Mouse (Mus musculus) midbrain, embryonic 11.5 days (tissue): ENCODE results near the gene Kank2. TPM values are rescaled to one million over a fixed set of nuclear protein-coding genes. Genes with fewer than 3 reads are reported as not detected.
"Not testable (repeated sequence)": the region's sequence is repeated elsewhere in the genome, so short reads cannot be mapped to it uniquely, and the experiment has no call there.

Experiments
- ATAC-seq: fragments of 200-750 bp; cut with Nextera tagmentation; 2 replicates; pipeline ENCODE4 v1.8.0; 2017; ENCODE audit warnings: moderate TSS enrichment, moderate library complexity; ENCODE audit not compliant: low FRiP score
- DNase-seq: peaks from one replicate; pipeline ENCODE4 v3.0.0; 2015; ENCODE audit warnings: low spot score; ENCODE audit errors: missing footprints
- H3K27ac ChIP-seq: fragments of 300-500 bp; sonication (generic); 2 replicates; pipeline ENCODE4 v1.5.1; 2014; ENCODE audit warnings: low read depth, low read length
- H3K27me3 ChIP-seq: fragments of 300-500 bp; sonication (generic); 2 replicates; pipeline ENCODE4 v1.6.1; 2014; ENCODE audit warnings: mild to moderate bottlenecking, low read length, moderate library complexity, mixed read lengths; ENCODE audit not compliant: control insufficient read depth, insufficient read depth
- H3K36me3 ChIP-seq: fragments of 300-500 bp; sonication (generic); 2 replicates; pipeline ENCODE4 v1.6.1; 2014; ENCODE audit warnings: mild to moderate bottlenecking, low read length, moderate library complexity, mixed read lengths; ENCODE audit not compliant: control insufficient read depth, insufficient read depth
- H3K4me1 ChIP-seq: fragments of 300-500 bp; sonication (generic); 2 replicates; pipeline ENCODE4 v1.6.1; 2014; ENCODE audit warnings: low read length; ENCODE audit not compliant: control insufficient read depth, insufficient read depth
- H3K4me2 ChIP-seq: fragments of 300-500 bp; sonication (generic); 2 replicates; pipeline ENCODE4 v1.6.1; 2014; ENCODE audit warnings: mild to moderate bottlenecking, moderate library complexity
- H3K4me3 ChIP-seq: fragments of 300-500 bp; sonication (generic); 2 replicates; pipeline ENCODE4 v1.5.1; 2014; ENCODE audit warnings: low read depth, low read length
- H3K9ac ChIP-seq: fragments of 300-500 bp; sonication (generic); 2 replicates; pipeline ENCODE4 v1.6.1; 2014; ENCODE audit warnings: low read length
- H3K9me3 ChIP-seq: fragments of 300-500 bp; sonication (generic); 2 replicates; pipeline ENCODE4 v1.6.1; 2016; ENCODE audit warnings: low read length; ENCODE audit not compliant: control insufficient read depth
- WGBS: fragments of 180-500 bp; shearing (Covaris S2); extraction: QIAGEN DNeasy Blood & Tissue Kit; methylation state at CpG from one replicate; pipeline ENCODE4 v1.1.7; 2014; 5-methylcytosine and 5-hydroxymethylcytosine counted together
- polyA plus RNA-seq: library from polyadenylated mRNA; unstranded; fragments of >200 nt; fragmentation: Nextera tagmentation; extraction: Ambion mirVana; gene quantifications from 2 replicates; pipeline ENCODE4 v1.2.1, GENCODE M21; 2014

The Kank2 gene
- polyA plus RNA-seq, 1 experiment from 2014 or later: 3.9 TPM

DNA sequence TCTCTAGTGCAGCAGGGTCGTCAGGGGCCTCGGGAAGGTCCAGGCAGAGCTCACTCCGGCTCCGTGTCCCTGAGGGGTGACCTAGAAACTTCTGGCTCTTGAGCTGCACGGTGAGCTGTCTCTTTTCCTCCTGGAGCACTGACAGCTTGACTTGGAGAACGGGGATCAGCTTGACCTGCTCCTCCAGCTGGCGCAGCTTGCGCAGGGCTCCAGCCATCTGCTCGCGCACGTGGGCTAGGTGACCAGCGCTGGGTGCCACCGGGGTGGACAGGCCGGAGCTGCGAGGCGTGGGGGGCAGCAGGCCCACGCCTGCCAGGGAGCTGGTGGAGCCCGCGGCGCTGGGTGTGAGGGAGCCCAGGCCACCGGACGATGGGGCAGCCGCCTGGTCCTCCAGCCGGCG lies 3.6 kb downstream of the Kank2 start:
- Histone ChIP-seq H3K36me3 (no peaks in the 10 kb centered on the region; the same call in 1 of the 2 replicates), H3K27me3 (no peaks in the 10 kb centered on the region), H3K4me1 (peaks cover 7% of the 10 kb centered on the region; the same call in 1 of the 2 replicates), H3K27ac (no peak overlapping the region), H3K4me2 (no peak overlapping the region), H3K9me3 (no peaks in the 10 kb centered on the region), H3K9ac (no peak overlapping the region), H3K4me3 (no peak overlapping the region)
- DNase-seq (no peak), ATAC-seq (no peak)
- 95% methylated on average over 25 of the region's 25 CpGs for WGBS

DNA sequence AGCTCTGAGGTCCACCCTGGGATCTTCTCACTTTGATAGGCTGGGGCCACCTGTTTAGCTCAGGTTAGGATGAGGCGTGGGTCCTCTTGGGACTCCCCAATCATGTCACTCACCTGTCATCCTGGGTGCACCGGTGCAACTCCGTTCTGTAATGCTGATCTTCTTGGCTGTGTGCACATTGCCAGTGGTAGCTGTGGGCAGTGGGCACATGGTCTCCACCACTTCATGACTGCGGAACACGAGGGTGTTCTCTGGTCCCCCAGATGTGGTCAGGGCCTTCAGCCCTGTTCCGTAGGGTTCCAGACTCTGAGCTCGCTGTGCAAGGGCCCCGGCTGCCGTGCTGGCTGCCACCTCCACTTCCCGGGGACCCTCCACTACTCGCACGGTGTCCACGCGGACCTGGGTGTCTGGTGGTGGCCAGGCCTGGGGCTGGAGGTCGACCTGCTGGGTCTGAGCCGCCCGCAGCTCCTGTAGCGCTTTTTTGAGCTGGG lies 4.2 kb downstream of the Kank2 start:
- ATAC-seq (no peak), DNase-seq (peak; percentile 64)
- no peak overlapping the region for H3K9ac ChIP-seq
- H3K4me3 ChIP-seq: no peak overlapping the region
- no peaks in the 10 kb centered on the region for H3K27me3 ChIP-seq
- no peaks in the 10 kb centered on the region for H3K9me3 ChIP-seq
- H3K36me3 ChIP-seq: no peaks in the 10 kb centered on the region; the same call in 1 of the 2 replicates
- WGBS: 94% methylated on average over 18 of the region's 18 CpGs
- peaks cover 7% of the 10 kb centered on the region; the same call in 1 of the 2 replicates for H3K4me1 ChIP-seq
- no peak overlapping the region for H3K4me2 ChIP-seq
- H3K27ac ChIP-seq: no peak overlapping the region

DNA sequence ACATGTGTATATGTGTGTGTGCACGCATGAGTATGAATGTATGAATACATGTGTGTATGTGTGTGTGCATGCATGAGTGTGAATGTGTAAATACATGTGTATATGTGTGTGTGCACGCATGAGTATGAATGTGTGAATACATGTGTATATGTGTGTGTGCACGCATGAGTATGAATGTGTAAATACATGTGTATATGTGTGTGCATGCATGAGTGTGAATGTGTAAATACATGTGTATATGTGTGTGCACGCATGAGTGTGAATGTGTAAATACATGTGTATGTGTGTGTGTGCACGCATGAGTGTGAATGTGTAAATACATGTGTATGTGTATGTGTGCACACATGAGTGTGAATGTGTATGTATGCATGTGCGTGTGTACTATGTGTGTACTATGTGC lies 5.0 kb downstream of the Kank2 start:
- not testable (repeated sequence) for H3K9me3 ChIP-seq, H3K36me3 ChIP-seq, H3K4me1 ChIP-seq, H3K4me3 ChIP-seq, H3K9ac ChIP-seq, ATAC-seq, H3K27me3 ChIP-seq, H3K27ac ChIP-seq, H3K4me2 ChIP-seq, DNase-seq
- 93% methylated on average over 6 of the region's 6 CpGs for WGBS

DNA sequence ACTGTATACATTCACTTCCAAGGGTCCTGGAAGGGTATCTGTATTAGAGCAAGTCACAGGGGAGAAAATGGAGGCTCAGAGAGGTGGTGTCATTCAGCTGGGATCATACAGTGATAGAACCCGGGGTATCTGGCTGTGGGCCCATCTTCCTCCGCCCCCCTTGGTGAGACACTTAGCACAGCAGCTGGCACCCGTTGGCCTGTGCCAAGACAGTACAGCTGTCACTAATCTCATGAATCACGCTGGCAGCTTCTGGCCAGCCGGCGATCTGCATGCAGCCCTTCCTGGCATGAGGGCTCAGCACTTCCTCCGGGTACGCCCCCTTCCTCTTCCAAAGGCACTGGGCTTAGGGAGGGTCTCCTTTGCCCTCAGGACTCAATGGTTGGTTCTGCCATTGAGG lies 5.9 kb downstream of the Kank2 start:
- H3K9me3 ChIP-seq: no peaks in the 10 kb centered on the region
- ATAC-seq (no peak), DNase-seq (peak; percentile 56)
- no peak overlapping the region for H3K4me3 ChIP-seq
- H3K4me1 ChIP-seq: peaks cover 4% of the 10 kb centered on the region; the same call in 1 of the 2 replicates
- no peak overlapping the region for H3K9ac ChIP-seq
- H3K27ac ChIP-seq: no peak overlapping the region
- H3K4me2 ChIP-seq: no peak overlapping the region
- no peaks in the 10 kb centered on the region for H3K27me3 ChIP-seq
- 88% methylated on average over 8 of the region's 8 CpGs for WGBS
- H3K36me3 ChIP-seq: no peaks in the 10 kb centered on the region; the same call in 1 of the 2 replicates

DNA sequence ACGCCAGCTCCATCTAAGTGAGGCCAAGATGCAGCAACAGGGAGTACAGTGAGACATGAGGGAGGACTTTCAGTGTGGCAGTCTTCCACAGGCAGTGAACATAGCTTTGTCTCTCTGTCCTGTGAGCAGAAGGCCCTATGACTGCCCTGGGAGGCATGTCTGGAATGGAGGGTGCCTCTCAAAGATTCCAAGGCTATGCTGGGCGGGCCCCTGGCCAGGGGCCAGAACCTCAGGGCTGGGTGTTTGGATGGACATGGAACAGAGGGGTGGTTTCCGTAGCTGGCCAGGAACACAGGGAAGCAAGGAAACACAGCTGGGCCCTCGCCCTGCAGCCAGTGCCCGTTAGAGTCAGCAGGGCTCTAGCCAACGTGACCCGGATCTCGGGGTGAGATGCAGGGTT lies 6.7 kb downstream of the Kank2 start:
- Histone ChIP-seq H3K4me2 (no peak overlapping the region), H3K27me3 (no peaks in the 10 kb centered on the region), H3K9me3 (no peaks in the 10 kb centered on the region), H3K9ac (no peak overlapping the region), H3K27ac (no peak overlapping the region), H3K36me3 (no peaks in the 10 kb centered on the region; the same call in 1 of the 2 replicates), H3K4me3 (no peak overlapping the region), H3K4me1 (peaks cover 4% of the 10 kb centered on the region; the same call in 1 of the 2 replicates)
- 90% methylated on average over 8 of the region's 8 CpGs for WGBS
- DNase-seq: peak; percentile 66
- no peak for ATAC-seq

DNA sequence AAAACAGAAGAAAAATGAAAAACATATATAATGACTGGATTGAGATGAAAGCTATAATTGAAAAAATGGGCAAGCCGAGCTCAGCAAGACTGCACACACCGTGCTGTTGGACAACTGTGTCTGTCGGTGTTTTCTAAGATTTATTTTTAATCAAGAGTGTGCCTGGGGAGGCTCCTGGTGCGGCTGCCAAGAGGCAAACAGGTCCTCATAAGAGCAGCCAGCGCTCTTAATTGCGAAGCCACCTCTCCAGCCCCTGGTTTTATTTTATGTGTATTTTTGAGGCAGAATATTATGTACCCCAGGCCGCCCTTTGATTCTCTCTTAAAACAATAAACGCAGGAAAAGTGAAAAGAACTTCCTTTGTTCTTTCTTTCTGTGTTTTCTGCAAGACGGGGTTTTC lies 10.3 kb downstream of the Kank2 start:
- Histone ChIP-seq H3K9me3 (no peaks in the 10 kb centered on the region), H3K9ac (no peak overlapping the region), H3K4me1 (no peaks in the 10 kb centered on the region), H3K27ac (no peak overlapping the region), H3K27me3 (no peaks in the 10 kb centered on the region), H3K4me2 (no peak overlapping the region), H3K4me3 (no peak overlapping the region), H3K36me3 (no peaks in the 10 kb centered on the region)
- ATAC-seq (no peak), DNase-seq (peak; percentile 68)
- 81% methylated on average over 9 of the region's 9 CpGs for WGBS

DNA sequence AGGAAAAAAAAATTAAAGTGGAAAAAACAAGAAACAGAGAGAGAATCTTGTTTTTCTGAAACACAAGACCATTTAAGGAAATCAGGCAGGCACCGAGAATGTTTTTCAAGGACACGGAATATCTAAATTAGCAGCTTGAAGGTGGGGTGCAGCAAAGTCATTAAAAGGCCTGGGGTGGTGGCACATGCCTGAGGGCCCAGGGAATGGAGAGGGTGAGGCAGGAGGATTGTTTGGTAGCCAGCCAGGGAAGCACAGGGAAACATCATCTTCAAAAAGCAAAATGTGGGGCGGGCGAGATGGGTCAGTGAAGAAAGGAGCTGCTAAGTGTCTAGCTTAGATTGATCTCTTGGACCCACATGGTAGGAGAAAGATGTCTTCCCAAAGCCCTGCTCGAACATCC lies 10.9 kb downstream of the Kank2 start:
- Histone ChIP-seq H3K9ac (no peak overlapping the region), H3K4me3 (no peak overlapping the region), H3K36me3 (no peaks in the 10 kb centered on the region), H3K9me3 (no peaks in the 10 kb centered on the region), H3K4me2 (no peak overlapping the region), H3K27me3 (no peaks in the 10 kb centered on the region), H3K27ac (no peak overlapping the region), H3K4me1 (no peaks in the 10 kb centered on the region)
- WGBS: 88% methylated on average over 5 of the region's 5 CpGs
- DNase-seq (no peak), ATAC-seq (no peak)

DNA sequence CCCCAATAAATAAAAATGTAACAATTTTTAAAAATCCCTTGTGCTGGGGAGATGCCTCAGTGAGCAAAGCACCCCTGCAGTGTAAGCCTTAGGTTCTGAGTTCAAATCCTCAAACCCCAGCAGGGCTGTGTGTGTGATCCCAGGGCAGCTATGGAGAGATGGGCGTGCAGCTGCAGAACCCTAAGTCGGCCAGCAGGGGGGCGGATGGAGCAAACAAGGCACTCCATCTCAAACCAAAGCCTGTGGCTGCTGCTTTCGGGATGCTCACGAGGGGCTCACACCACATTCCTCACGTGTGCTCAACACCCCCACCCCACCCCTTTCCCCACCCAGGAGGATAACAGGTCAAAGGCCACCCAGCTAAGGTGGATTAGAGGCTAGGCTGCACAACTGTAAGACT lies 11.6 kb downstream of the Kank2 start:
- Histone ChIP-seq H3K36me3 (no peaks in the 10 kb centered on the region), H3K9ac (no peak overlapping the region), H3K27ac (no peak overlapping the region), H3K4me2 (no peak overlapping the region), H3K27me3 (no peaks in the 10 kb centered on the region), H3K4me1 (no peaks in the 10 kb centered on the region), H3K4me3 (no peak overlapping the region), H3K9me3 (no peaks in the 10 kb centered on the region)
- peak; percentile 55 for ATAC-seq
- peak; percentile 89 for DNase-seq
- WGBS: 4% methylated on average over 6 of the region's 6 CpGs

DNA sequence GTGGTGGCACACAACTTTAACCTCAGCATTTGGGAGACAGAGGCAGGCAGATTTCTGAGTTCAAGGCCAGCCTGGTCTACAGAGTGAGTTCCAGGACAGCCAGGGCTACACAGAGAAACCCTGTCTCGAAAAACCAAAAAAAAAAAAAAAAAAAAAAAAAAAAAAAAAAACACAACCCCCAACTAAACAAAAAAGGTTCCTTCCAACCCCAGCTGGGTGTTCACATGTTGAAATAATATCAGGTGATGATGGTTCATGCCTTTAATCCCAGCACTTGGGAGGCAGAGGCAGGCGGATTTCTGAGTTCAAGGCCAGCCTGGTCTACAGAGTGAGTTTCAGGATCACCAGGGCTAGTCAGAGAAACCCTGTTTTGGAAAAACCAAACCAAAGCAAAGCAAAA lies 12.2 kb downstream of the Kank2 start:
- H3K36me3 ChIP-seq, H3K4me2 ChIP-seq, H3K27ac ChIP-seq, H3K9ac ChIP-seq, ATAC-seq, H3K27me3 ChIP-seq, H3K4me3 ChIP-seq, H3K4me1 ChIP-seq, DNase-seq, H3K9me3 ChIP-seq: not testable (repeated sequence)
- WGBS: 85% methylated on average over 1 of the region's 2 CpGs
